Mouse (Mus musculus): Measurements from ENCODE around the gene Hist1h2ab. TPM values are rescaled to one million over a fixed set of nuclear protein-coding genes. Genes with fewer than 3 reads are reported as not detected.
A peak's percentile ranks its signal among the peaks of the same experiment; 100 is the strongest.

Hist1h2ab gene
- total RNA-seq, 2 experiments from 2014 or later: 27.5 to 46.6 TPM

- no peak for DNase-seq (ENCODE audit: low spot score in 2 of 2)
These were observed 1.8 kb downstream of the Hist1h2ab start for GRCm38 (mm10) chr13:23752742-23753172.

- DNase-seq (ENCODE audit: low spot score in 2 of 2): no peak
These were observed 2.6 kb downstream of the Hist1h2ab start for GRCm38 (mm10) chr13:23753314-23754078.

- no peak for DNase-seq (ENCODE audit: low spot score in 2 of 2)
These were observed 4.1 kb downstream of the Hist1h2ab start for GRCm38 (mm10) chr13:23755000-23755399.

GRCm38 (mm10) chr13:23756790-23757189 is 5.9 kb downstream of the Hist1h2ab start, which contains the start of gene Hist1h4b:
Gene Hist1h4b, plus strand, starts transcription at chr13:23757013.
- DNase-seq (ENCODE audit: low spot score in 2 of 2): peak; percentile 72 to 92

- no peak for DNase-seq (ENCODE audit: low spot score in 2 of 2)
These were observed 6.4 kb downstream of the Hist1h2ab start for GRCm38 (mm10) chr13:23757211-23757773.

GRCm38 (mm10) chr13:23757921-23758320 is 7.0 kb downstream of the Hist1h2ab start:
- no peak for DNase-seq (ENCODE audit: low spot score in 2 of 2)

GRCm38 (mm10) chr13:23759251-23759771 is 8.4 kb downstream of the Hist1h2ab start:
- DNase-seq (ENCODE audit: low spot score in 2 of 2): no peak

GRCm38 (mm10) chr13:23759916-23760239 is 9.0 kb downstream of the Hist1h2ab start:
- DNase-seq (ENCODE audit: low spot score in 2 of 2): no peak

- no peak for DNase-seq (ENCODE audit: low spot score in 2 of 2)
These were observed 9.5 kb downstream of the Hist1h2ab start for GRCm38 (mm10) chr13:23760240-23760971.

GRCm38 (mm10) chr13:23760972-23761864 is 10.3 kb downstream of the Hist1h2ab start, which contains the start of gene Hist1h4a:
Gene Hist1h4a, minus strand, starts transcription at chr13:23761230.
- peak; percentile 98 to 99 for DNase-seq (ENCODE audit: low spot score in 2 of 2)

GRCm38 (mm10) chr13:23761871-23762821 is 11.2 kb downstream of the Hist1h2ab start, which contains the start of gene Hist1h3a:
Gene Hist1h3a, minus strand, starts transcription at chr13:23762386.
- DNase-seq (ENCODE audit: low spot score in 2 of 2): peak; percentile 52 to 86

- no peak for DNase-seq (ENCODE audit: low spot score in 2 of 2)
These were observed 12.3 kb downstream of the Hist1h2ab start for GRCm38 (mm10) chr13:23763242-23763585.

- DNase-seq (ENCODE audit: low spot score in 2 of 2): peak; percentile 82 to 83
These were observed 12.8 kb downstream of the Hist1h2ab start, which contains the start of gene Hist1h1a for GRCm38 (mm10) chr13:23763586-23764323. Gene Hist1h1a, plus strand, starts transcription at chr13:23763666.

- no peak for DNase-seq (ENCODE audit: low spot score in 2 of 2)
These were observed 13.6 kb downstream of the Hist1h2ab start for GRCm38 (mm10) chr13:23764324-23765171.

GRCm38 (mm10) chr13:23765172-23765513 is 14.2 kb downstream of the Hist1h2ab start:
- DNase-seq (ENCODE audit: low spot score in 2 of 2): no peak

- no peak for DNase-seq (ENCODE audit: low spot score in 2 of 2)
These were observed 15.8 kb downstream of the Hist1h2ab start for GRCm38 (mm10) chr13:23766772-23767171.

- DNase-seq (ENCODE audit: low spot score in 2 of 2): no peak
These were observed 18.0 kb downstream of the Hist1h2ab start for GRCm38 (mm10) chr13:23768834-23769397.

All from layer of hippocampus, postnatal 14 days (tissue).